Mouse (Mus musculus): ENCODE measurements around the gene Trafd1. TPM values are rescaled to one million over a fixed set of nuclear protein-coding genes. Genes with fewer than 3 reads are reported as not detected.

Gene Trafd1
- 130 and 180 TPM in 2 replicates for total RNA-seq (2023)

DNA sequence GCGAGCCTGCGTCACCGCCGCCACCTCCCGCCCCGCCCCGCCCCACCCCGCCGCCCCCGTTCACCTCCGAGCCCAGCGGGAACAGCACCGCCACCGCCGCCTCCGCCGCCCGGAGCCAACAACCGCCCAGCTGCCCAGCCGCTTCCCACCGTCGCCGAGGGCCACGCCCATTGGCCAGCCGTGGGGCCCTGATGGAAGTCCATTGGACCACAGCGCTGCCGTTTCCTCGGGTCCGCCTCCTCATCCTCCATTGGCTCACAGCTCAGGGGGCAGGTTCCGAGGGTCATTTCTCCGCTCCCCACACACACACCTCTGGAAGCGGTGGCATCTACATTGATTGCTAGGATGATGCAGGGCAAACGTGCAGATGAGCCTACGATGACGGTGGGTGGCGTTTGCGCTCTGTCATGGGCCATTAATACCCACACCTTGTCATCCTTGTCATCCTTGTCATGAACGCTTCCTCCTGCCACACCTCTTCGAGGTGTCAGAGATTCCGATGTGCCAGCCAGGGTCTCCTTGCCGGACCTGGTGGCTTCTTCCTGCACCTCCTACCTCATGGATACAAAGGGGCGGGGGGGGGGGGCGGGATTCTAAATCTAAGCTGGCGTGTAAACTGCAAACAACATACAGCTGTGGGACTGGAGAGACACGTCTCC, at the start of gene Trafd1:
Trafd1 (minus strand) TSS at position 172 of the 659 bp plus-strand sequence.

DNA sequence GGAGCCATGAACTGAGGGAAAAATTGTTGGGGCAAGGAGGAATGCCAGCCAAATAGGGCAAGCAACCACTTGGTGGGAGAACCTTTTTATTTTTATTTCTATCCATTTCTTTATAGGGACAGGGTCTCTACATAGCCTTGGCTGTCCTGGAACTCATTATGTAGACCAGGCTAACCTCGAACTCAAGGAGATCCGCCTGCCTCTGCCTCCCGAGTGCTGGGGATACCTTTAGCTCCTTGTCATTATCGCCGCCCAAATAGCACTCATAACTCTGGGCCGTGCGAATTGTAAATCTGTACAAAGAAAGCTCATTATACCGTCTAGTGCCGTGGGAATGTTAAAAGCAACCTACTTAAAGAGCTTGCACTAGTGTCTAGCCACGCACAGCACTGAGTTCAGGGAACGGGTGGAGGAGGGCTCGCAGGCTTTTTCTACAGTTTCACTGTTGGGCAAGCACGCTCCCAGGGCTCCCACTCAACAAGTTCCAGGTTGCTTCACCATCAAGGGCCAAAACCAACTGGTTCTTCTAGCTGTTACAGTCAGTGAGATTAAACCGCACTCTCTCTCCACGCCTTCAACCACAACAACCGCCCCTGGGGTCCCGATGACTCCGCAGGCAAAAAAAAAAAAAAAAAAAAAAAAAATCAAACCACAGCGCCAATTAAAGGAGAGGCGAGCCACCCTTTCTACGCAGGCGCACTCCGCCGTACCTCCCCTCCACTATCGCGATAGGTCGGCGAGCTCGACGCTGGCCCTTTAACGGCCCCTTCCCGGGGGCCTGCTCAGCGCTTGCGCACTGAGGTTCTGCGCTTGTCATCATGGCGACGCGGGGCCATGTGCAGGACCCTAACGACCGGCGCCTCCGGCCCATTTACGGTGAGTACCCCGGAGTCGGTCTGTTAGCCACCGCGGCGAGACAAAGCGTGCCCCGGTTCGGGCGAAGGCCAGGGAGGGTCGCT, 12.0 kb upstream of the Trafd1 start, which contains the start of gene Naa25:
Naa25 (plus strand) TSS at position 750 of the 959 bp plus-strand sequence.

Other genes starting within 250 kb of the Trafd1 start
- gene Ptpn11, start 194.2 kb downstream of the Trafd1 start, total RNA-seq (2023), result 29.8 and 35.2 TPM in 2 replicates
- gene Rpl6, start 181.2 kb downstream of the Trafd1 start, total RNA-seq (2023), result 498 and 520 TPM in 2 replicates
- gene Hectd4, start 165.4 kb downstream of the Trafd1 start, total RNA-seq (2023), result 29.5 and 33.1 TPM in 2 replicates
- gene Naa25, start 12.3 kb upstream of the Trafd1 start, total RNA-seq (2023), result 7.6 and 11.6 TPM in 2 replicates
- 0.29 and 0.47 TPM in 2 replicates for gene Tmem116, start 66.3 kb upstream of the Trafd1 start, total RNA-seq (2023)
- gene Erp29, start 66.9 kb upstream of the Trafd1 start, total RNA-seq (2023), result 126 and 151 TPM in 2 replicates
- gene Adam1b, start 117.8 kb upstream of the Trafd1 start, total RNA-seq (2023), result not detected in 2 replicates
- gene Adam1a, start 159.8 kb upstream of the Trafd1 start, total RNA-seq (2023), result 3.2 and 5.1 TPM in 2 replicates
- not detected in 2 replicates for gene Gm42878, start 159.8 kb upstream of the Trafd1 start, total RNA-seq (2023)
- gene Mapkapk5, start 160.3 kb upstream of the Trafd1 start, total RNA-seq (2023), result 77.6 and 77.7 TPM in 2 replicates
- 890 and 954 TPM in 2 replicates for gene Aldh2, start 208.2 kb upstream of the Trafd1 start, total RNA-seq (2023)
- 4.5 and 5.2 TPM in 2 replicates for gene Acad12, start 233.3 kb upstream of the Trafd1 start, total RNA-seq (2023)